Mouse (Mus musculus) erythroblast, embryonic 14.5 days (primary cell): ENCODE results near the gene Ube2d2b. TPM values are rescaled to one million over a fixed set of nuclear protein-coding genes. Genes with fewer than 3 reads are reported as not detected.

Experiments used
- H3K27me3 ChIP-seq: 2 replicates; pipeline ENCODE4 v1.6.1; 2012; ENCODE audit warnings: inconsistent platforms; ENCODE audit not compliant: control insufficient read depth
- H3K36me3 ChIP-seq: 2 replicates; pipeline ENCODE4 v1.6.1; 2012; ENCODE audit warnings: mild to moderate bottlenecking, inconsistent platforms; ENCODE audit not compliant: control insufficient read depth
- H3K4me1 ChIP-seq: 2 replicates; pipeline ENCODE4 v1.6.1; 2012; ENCODE audit warnings: inconsistent platforms; ENCODE audit not compliant: control insufficient read depth
- H3K4me3 ChIP-seq: replicated peaks from 2 replicates; pipeline ENCODE3; 2012; ENCODE audit warnings: moderate library complexity, mild to moderate bottlenecking, inconsistent platforms
- H3K9me3 ChIP-seq: 2 replicates; pipeline ENCODE4 v1.6.1; 2012; ENCODE audit warnings: low read length, inconsistent platforms, mixed read lengths; ENCODE audit not compliant: control insufficient read depth
- GATA1 ChIP-seq: IDR thresholded peaks from 2 replicates; pipeline ENCODE4 v1.6.1; 2012; ENCODE audit warnings: low read length, inconsistent platforms, mixed read lengths
- TAL1 ChIP-seq: IDR thresholded peaks from 3 replicates; pipeline ENCODE4 v1.6.1; 2012; ENCODE audit warnings: low read length, inconsistent platforms, mixed read lengths
- polyA plus RNA-seq: library from polyadenylated mRNA; stranded (reverse); fragments of >175 nt; gene quantifications from 2 replicates; pipeline ENCODE4 v1.2.3, GENCODE M21; 2012

Ube2d2b gene
- polyA plus RNA-seq, 1 experiment, result not detected

DNA sequence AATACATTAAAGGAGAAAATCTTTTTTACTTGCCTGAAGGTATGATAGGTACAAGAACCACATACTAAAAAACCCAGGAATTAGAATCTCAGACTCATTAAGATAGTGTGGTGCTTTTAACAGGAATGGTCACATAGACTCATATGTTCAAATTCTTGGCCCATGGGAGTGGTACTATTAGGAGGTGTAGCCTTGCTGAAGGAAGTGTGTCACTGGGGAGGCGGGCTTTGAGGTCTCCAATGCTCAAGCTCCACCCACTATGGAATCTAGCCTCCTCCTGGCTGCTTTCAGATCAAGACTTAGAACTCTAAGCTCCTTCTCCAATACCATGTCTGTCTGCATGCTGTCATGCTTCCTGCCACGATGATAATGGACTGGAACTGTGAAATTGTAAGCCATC, 17.9 kb downstream of the Ube2d2b start:
- Histone ChIP-seq H3K36me3 (peaks cover 95% of the 10 kb centered on the region), H3K9me3 (peaks cover 11% of the 10 kb centered on the region), H3K27me3 (no peaks in the 10 kb centered on the region), H3K4me3 (no peak overlapping the region), H3K4me1 (peaks cover 15% of the 10 kb centered on the region)
- TF ChIP-seq TAL1 (no peak), GATA1 (no peak)

DNA sequence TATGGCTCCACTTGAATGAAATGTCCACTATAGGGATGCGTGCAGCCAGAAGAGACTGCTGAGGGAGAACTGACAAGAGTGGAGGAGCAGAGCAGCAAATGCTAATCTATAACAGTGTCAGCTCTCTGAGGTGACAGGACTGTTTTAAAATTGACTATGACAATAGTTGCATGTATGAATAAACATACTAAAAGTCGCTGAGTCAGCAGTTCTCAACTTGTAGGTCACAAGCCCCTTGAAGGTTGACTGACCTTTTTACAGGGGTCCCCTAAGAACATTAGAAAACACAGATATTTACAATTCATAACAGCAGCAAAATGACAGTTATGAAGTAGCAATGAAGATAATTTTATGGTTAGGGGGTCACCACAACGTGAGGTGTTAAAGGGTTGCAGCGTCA, 19.1 kb downstream of the Ube2d2b start:
- Histone ChIP-seq H3K4me1 (peaks cover 24% of the 10 kb centered on the region), H3K9me3 (peaks cover 11% of the 10 kb centered on the region), H3K4me3 (no peak overlapping the region), H3K36me3 (peaks cover 95% of the 10 kb centered on the region), H3K27me3 (no peaks in the 10 kb centered on the region)
- TF ChIP-seq GATA1 (no peak), TAL1 (no peak)

DNA sequence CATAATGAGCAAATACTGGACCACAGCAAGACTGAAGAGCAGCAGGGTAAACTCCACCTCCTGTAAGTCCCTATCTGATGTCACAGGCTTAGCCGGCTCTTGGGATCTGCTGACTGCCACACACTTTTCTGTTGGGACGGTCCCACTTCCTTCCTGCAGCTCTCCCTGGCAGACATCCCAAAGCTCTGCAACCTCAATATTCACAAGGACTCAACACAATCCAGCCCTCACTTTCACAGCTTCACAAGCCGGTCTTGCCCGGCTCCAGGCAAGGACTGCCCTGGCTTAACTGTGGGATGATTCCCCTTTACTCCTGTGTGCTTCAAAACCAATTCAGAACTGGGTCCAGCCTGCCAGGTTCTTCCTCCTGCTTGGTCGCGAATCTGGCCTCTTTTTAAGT, 23.9 kb downstream of the Ube2d2b start:
- H3K27me3 ChIP-seq, result no peaks in the 10 kb centered on the region
- peaks cover 95% of the 10 kb centered on the region for H3K36me3 ChIP-seq
- peaks cover 34% of the 10 kb centered on the region for H3K4me1 ChIP-seq
- no peak overlapping the region for H3K4me3 ChIP-seq
- TF ChIP-seq TAL1 (no peak), GATA1 (no peak)
- peaks cover 11% of the 10 kb centered on the region for H3K9me3 ChIP-seq

DNA sequence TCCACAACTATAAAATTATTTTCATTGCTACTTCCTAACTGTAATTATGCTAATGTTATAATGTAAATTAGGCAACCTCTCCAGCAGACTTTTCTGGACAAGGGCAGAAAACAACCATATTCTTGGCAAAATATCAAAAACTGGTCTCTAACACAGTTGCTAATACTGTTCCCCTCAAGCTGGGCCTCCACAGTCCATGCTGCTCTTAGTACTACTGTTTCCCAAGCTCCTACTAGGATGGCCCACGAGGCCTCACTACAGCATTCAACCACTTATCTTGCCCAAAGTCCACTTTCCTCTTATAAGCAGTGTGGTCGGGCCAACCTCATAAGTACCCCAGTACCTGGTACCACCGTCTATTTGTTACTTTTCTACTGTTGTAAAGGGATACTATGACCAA, 24.7 kb downstream of the Ube2d2b start:
- Histone ChIP-seq H3K36me3 (peaks cover 95% of the 10 kb centered on the region), H3K27me3 (no peaks in the 10 kb centered on the region), H3K4me3 (no peak overlapping the region), H3K9me3 (peaks cover 11% of the 10 kb centered on the region), H3K4me1 (peaks cover 36% of the 10 kb centered on the region)
- TF ChIP-seq GATA1, result no peak
- no peak for TF ChIP-seq TAL1

DNA sequence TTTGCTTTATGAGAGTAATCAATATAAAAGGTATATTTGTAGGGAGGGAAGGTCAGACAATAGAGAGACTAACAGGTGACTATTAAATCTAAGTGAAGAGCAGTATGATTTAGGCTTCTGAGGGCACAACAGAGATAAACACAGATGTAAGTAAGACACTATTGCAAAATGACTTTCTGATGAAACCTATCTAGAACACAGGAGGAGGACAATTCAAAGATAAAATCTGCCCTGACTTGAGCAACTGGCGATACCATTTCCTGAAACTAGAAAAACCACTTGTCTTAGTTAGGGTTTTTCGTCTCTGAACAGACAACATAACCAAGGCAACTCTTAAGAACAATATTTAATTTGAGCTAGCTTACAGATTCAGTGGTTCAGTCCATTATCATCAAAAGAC, 25.6 kb downstream of the Ube2d2b start:
- Histone ChIP-seq H3K27me3 (no peaks in the 10 kb centered on the region), H3K4me1 (peaks cover 37% of the 10 kb centered on the region), H3K4me3 (no peak overlapping the region), H3K9me3 (peaks cover 7% of the 10 kb centered on the region), H3K36me3 (peaks cover 95% of the 10 kb centered on the region)
- no peak for TF ChIP-seq GATA1
- no peak for TF ChIP-seq TAL1

DNA sequence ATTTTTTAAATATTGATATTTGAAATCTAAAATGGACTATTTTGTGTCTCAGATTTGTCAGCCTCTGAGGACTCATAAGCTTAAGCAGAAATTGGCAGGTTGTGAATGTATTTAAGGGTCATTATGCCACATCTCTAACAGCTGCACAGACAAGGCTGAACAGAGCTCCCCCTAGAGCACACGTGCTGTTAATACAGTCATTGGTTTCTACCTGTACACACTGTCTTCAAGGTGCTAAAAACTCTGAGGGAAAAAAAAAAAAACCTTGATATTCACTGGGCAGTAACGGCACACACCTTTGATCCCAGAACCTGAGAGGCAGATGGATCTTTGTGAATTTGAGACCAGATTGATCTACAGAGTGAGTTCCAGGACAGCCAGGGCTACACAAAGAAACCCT, 29.1 kb downstream of the Ube2d2b start:
- TF ChIP-seq GATA1 (no peak), TAL1 (no peak)
- H3K27me3 ChIP-seq, result no peaks in the 10 kb centered on the region
- H3K4me3 ChIP-seq, result no peak overlapping the region
- peaks cover 38% of the 10 kb centered on the region for H3K4me1 ChIP-seq
- peaks cover 92% of the 10 kb centered on the region for H3K36me3 ChIP-seq
- H3K9me3 ChIP-seq, result no peaks in the 10 kb centered on the region

DNA sequence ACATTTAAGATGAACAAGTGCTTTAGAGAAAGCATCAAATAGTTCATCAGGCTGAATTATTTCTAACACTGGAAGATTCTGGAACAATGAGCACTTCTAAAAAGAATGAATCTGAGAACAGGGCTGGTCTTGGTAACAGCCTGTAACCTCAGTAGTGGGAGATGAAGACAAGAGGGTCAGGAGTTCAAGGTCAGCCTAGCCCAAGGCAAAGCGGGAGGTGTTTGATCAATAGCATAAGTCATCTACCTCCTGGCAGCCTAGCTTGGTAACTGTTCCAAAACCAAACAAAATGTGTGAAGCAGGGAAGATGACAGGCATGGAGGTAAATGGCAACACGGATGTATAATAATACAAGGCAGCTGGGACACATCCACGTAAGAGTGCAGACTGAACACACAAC, 34.1 kb downstream of the Ube2d2b start:
- peaks cover 64% of the 10 kb centered on the region for H3K4me1 ChIP-seq
- H3K4me3 ChIP-seq, result no peak overlapping the region
- no peaks in the 10 kb centered on the region for H3K9me3 ChIP-seq
- TF ChIP-seq GATA1 (no peak), TAL1 (no peak)
- H3K27me3 ChIP-seq, result no peaks in the 10 kb centered on the region
- peaks cover 89% of the 10 kb centered on the region for H3K36me3 ChIP-seq

DNA sequence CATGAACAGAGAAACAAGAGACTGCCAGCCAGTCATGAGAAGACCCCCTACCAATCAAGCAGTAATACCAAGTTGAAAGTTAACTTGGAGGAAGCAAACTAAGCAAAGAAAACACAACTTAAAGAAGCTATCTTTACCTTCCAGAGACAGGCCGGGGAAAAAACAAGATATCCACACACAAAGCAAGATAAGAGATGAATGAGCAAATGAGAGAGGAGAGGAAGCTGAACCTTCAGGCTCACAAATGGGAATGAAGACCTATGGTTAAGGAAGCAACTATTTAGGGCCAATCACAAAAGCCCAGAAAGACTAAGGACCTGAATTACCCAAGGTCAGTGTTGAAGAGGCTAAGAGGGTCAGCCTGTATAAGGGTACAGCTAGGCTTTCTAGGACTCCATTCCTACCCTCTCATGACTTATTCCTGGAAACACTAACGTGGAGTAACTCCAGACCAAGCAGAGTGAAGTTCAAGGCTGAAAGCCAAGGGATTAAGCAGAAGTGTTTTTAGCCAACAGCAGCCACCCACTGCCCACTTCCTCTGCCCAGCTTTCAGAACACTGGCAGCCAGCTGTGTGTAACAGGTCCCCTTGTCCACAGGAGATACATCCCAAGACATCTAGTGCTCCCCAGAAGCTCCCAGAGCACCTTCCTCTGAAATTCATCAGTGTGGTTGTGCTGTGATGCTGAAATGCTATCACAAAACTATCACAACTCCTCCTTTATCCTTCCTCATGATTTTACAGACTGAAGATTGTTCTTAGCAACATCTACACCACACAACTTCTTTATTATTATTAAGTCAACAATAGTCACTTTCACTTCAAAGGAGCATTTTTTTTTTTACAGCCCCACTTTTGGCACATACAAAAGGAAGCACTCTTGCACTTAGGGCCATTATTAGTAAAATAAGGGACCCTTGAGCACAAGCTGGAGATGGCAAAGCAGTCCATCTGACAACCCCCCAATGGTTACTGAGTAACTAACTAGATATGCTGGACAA, 36.5 kb downstream of the Ube2d2b start:
- H3K27me3 ChIP-seq, result no peaks in the 10 kb centered on the region
- peak; percentile 30; the same call in 1 of the 3 replicates for TF ChIP-seq TAL1
- 0 out of 2 replicates have a peak, but pooled peaks have one; percentile 53 for TF ChIP-seq GATA1
- peaks cover 82% of the 10 kb centered on the region for H3K4me1 ChIP-seq

DNA sequence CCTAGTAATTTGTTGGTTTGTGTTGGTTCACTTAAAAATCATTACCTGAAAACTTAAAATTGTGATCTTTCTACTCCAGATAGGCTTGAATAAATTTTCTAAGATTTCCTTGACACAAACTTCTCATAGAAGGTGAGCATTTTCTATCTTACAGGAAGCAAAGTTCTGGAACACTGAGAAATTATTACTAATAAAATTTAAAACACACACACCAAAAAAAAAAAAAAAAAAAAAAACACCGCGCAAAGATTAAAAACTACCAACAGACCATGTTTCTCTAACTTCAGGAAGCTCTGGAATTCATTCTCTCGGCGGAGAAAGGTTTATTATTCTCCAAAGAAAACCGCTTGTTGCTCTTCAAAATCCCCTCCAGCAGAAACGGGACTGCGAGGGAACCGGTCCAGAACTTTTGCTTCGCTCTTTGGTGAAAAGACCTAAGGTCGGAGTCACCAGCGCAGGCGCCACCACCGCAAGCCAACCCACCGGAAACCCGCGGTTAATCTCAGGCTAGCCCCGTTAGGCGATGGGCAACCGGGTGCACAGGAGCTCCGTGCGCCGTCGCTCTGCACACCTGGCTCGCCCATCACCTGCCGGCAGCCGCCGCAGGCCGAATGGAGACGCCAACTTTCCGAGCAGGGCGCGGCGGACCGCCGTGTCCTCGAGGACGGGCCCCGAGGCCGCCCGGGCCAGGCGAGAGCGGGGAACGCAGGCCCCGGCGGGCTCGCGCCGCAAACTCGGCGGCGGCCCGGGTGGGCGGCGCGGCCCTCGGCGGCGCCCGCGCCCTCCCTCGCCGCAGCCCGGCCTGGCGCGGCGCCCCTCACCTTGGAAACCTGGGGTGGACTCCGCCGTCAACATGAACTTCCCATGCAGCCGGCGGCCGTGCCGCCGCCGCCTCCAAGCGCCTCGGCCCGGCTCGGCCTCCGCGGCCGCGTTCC, 38.3 kb downstream of the Ube2d2b start:
- TF ChIP-seq GATA1, result no peak
- no peak for TF ChIP-seq TAL1
- peak overlapping the region; percentile 77 for H3K4me3 ChIP-seq
- H3K9me3 ChIP-seq, result no peaks in the 10 kb centered on the region
- H3K27me3 ChIP-seq, result no peaks in the 10 kb centered on the region
- H3K36me3 ChIP-seq, result peaks cover 88% of the 10 kb centered on the region
- peaks cover 82% of the 10 kb centered on the region for H3K4me1 ChIP-seq

More for the DNA sequence above, 36.5 kb downstream of the Ube2d2b start:
- Histone ChIP-seq H3K4me3 (peak overlapping the region; percentile 77), H3K9me3 (no peaks in the 10 kb centered on the region), H3K36me3 (peaks cover 88% of the 10 kb centered on the region)
